Comparison of ENCODE assay signal across 8 mouse cellular contexts in genomic region chr9:88718140-88718539, GRCm38 (mm10). TPM values are rescaled to one million over a fixed set of nuclear protein-coding genes. Genes with fewer than 3 reads are reported as not detected.
DNase-seq lines count a peak whose midpoint lies in the region; ATAC-seq and TF ChIP-seq lines count a peak whose summit lies in the region.
"Not testable (repeated sequence)": the region's sequence is repeated elsewhere in the genome, so short reads cannot be mapped to it uniquely, and the experiment has no call there.

No protein-coding gene starts in this region.

- H3K79me2 ChIP-seq in liver, adult 2 months (ENCODE audit: control insufficient read depth, insufficient read depth, low read length): not testable (repeated sequence)

- not testable (repeated sequence) for H3K4me2 ChIP-seq in heart, embryonic 16.5 days (ENCODE audit: low read depth, low read length)

- DNase-seq in A20 (ENCODE audit: low read depth, low spot score): peak; percentile 32
- DNase-seq in adrenal gland, postnatal 25 days: peak; percentile 37
- DNase-seq in embryo, embryonic 10.5 days (ENCODE audit: low spot score): peak; percentile 27
- DNase-seq in kidney, adult 9 months: peak; percentile 60
- DNase-seq in liver, adult 2 months (ENCODE audit: extremely low read depth, low read depth, low spot score): not testable (repeated sequence)
- DNase-seq in midbrain, embryonic 10.5 days (ENCODE audit: low spot score): peak; percentile 20
- peak; percentile 24 for DNase-seq in right cerebral cortex, postnatal 4 days

- H3K27ac ChIP-seq in heart, embryonic 16.5 days (ENCODE audit: low read length); liver, adult 2 months (replicated peaks; ENCODE audit: insufficient read depth, low read depth, low read length); midbrain, embryonic 10.5 days (replicated peaks): not testable (repeated sequence)

- ATAC-seq in heart, embryonic 16.5 days (replicated peaks; ENCODE audit: extremely low read depth, insufficient read depth, low FRiP score): 0 out of 2 replicates have a peak, but pooled peaks have one; percentile 29

- not testable (repeated sequence) for H3K4me1 ChIP-seq in heart, embryonic 16.5 days (ENCODE audit: control insufficient read depth, insufficient read depth, low read length); liver, adult 2 months (ENCODE audit: control insufficient read depth, insufficient read depth, low read length); midbrain, embryonic 10.5 days

- not testable (repeated sequence) for TF ChIP-seq POLR2A in liver, adult 2 months (IDR thresholded peaks at IDR 0.05; ENCODE audit: extremely low read depth, insufficient read depth, low read length)

- H3K36me3 ChIP-seq in heart, embryonic 16.5 days (ENCODE audit: control insufficient read depth, insufficient read depth); liver, adult 2 months (ENCODE audit: control insufficient read depth, insufficient read depth, low read length); midbrain, embryonic 10.5 days: not testable (repeated sequence)

- TF ChIP-seq CTCF in liver, adult 2 months (IDR thresholded peaks at IDR 0.05; ENCODE audit: low read depth, low read length): 0 out of 2 replicates have a peak, but pooled peaks have one; percentile 4

- not testable (repeated sequence) for H3K27me3 ChIP-seq in heart, embryonic 16.5 days (ENCODE audit: control insufficient read depth, insufficient read depth, low read length); liver, adult 2 months (ENCODE audit: control insufficient read depth, insufficient read depth, low read length); midbrain, embryonic 10.5 days (ENCODE audit: low read depth, poor library complexity, severe bottlenecking)

- not testable (repeated sequence) for H3K9me3 ChIP-seq in heart, embryonic 16.5 days (replicated peaks; ENCODE audit: control insufficient read depth, low read length); midbrain, embryonic 10.5 days (replicated peaks)

- H3K9ac ChIP-seq in heart, embryonic 16.5 days (ENCODE audit: low read length); liver, adult 2 months (ENCODE audit: low read depth, low read length): not testable (repeated sequence)

- not testable (repeated sequence) for H3K4me3 ChIP-seq in heart, embryonic 16.5 days (ENCODE audit: low read length); liver, adult 2 months (ENCODE audit: insufficient read depth, low read depth, low read length); midbrain, embryonic 10.5 days

- WGBS in heart, embryonic 16.5 days: 22% methylated on average over 2 of the region's 2 CpGs
- 30% methylated on average over 2 of the region's 2 CpGs for WGBS in liver, adult 2 months
- WGBS in midbrain, embryonic 10.5 days: 32% methylated on average over 2 of the region's 2 CpGs

RNA-seq across cellular contexts. Expression of gene Mthfsl, which starts 2.0 kb away (rescaled TPM):
- 40.4 and 42.0 TPM in 2 replicates for total RNA-seq in adrenal gland, postnatal 25 days (2021)
- polyA plus RNA-seq in heart, embryonic 16.5 days (2015; fragmentation: Nextera tagmentation; extraction: Ambion mirVana): 32.4 and 35.1 TPM in 2 replicates
- total RNA-seq in liver, adult 2 months (2014; rRNA removed): 42.1 and 42.3 TPM in 2 replicates
- polyA plus RNA-seq in liver, adult 2 months (2012; rRNA removed): 28.3 and 29.8 TPM in 2 replicates
- 23.6 and 28.4 TPM in 2 replicates for polyA plus RNA-seq in midbrain, embryonic 10.5 days (2016; fragmentation: Nextera tagmentation; extraction: Ambion mirVana)

RNA-seq across cellular contexts. Expression of gene Bcl2a1d, which starts 13.6 kb away (rescaled TPM):
- not detected in 2 replicates for total RNA-seq in adrenal gland, postnatal 25 days (2021)
- 0.69 and 1.6 TPM in 2 replicates for polyA plus RNA-seq in heart, embryonic 16.5 days (2015; fragmentation: Nextera tagmentation; extraction: Ambion mirVana)
- 0.74 and 1.5 TPM in 2 replicates for total RNA-seq in liver, adult 2 months (2014; rRNA removed)
- polyA plus RNA-seq in liver, adult 2 months (2012; rRNA removed): 0.17 and 0.92 TPM in 2 replicates
- not detected in 2 replicates for polyA plus RNA-seq in midbrain, embryonic 10.5 days (2016; fragmentation: Nextera tagmentation; extraction: Ambion mirVana)
